ENCODE assay signal across 13 mouse cellular contexts in genomic region chr1:176986990-176987740, GRCm38 (mm10).
A peak's percentile ranks its signal among the peaks of the same experiment; 100 is the strongest.
DNase-seq lines count a peak whose midpoint lies in the region; ATAC-seq lines count a peak whose summit lies in the region.
"Had no signal": no experiment of that assay in that cellular context is flagged by ENCODE, and none has a peak within 500 bp of the region (broad histone marks: within the 10 kb centered on the region; RNA-seq: fewer than 3 reads in every experiment).

No protein-coding gene starts in this region.

- no peaks in the 10 kb centered on the region for H3K36me3 ChIP-seq in embryonic facial prominence, embryonic 13.5 days
- no peaks in the 10 kb centered on the region for H3K36me3 ChIP-seq in embryonic facial prominence, embryonic 10.5 days (replicated peaks)
- no peaks in the 10 kb centered on the region for H3K36me3 ChIP-seq in hindbrain, embryonic 10.5 days
- H3K36me3 ChIP-seq in hindbrain, embryonic 12.5 days: no peaks in the 10 kb centered on the region

- no peaks in the 10 kb centered on the region for H3K9me3 ChIP-seq in embryonic facial prominence, embryonic 13.5 days
- H3K9me3 ChIP-seq in embryonic facial prominence, embryonic 10.5 days: no peaks in the 10 kb centered on the region
- H3K9me3 ChIP-seq in hindbrain, embryonic 10.5 days: no peaks in the 10 kb centered on the region
- H3K9me3 ChIP-seq in hindbrain, embryonic 12.5 days (replicated peaks): no peaks in the 10 kb centered on the region

- no peak overlapping the region for H3K4me3 ChIP-seq in embryonic facial prominence, embryonic 13.5 days
- no peak overlapping the region for H3K4me3 ChIP-seq in embryonic facial prominence, embryonic 10.5 days
- H3K4me3 ChIP-seq in hindbrain, embryonic 10.5 days: no peak overlapping the region
- no peak overlapping the region for H3K4me3 ChIP-seq in hindbrain, embryonic 12.5 days

- H3K4me1 ChIP-seq in embryonic facial prominence, embryonic 13.5 days: peaks cover 26% of the 10 kb centered on the region
- peaks cover 34% of the 10 kb centered on the region for H3K4me1 ChIP-seq in embryonic facial prominence, embryonic 10.5 days
- peaks cover 67% of the 10 kb centered on the region for H3K4me1 ChIP-seq in hindbrain, embryonic 10.5 days (replicated peaks)
- peaks cover 32% of the 10 kb centered on the region for H3K4me1 ChIP-seq in hindbrain, embryonic 12.5 days

- H3K27me3 ChIP-seq in embryonic facial prominence, embryonic 13.5 days: no peaks in the 10 kb centered on the region
- no peaks in the 10 kb centered on the region for H3K27me3 ChIP-seq in embryonic facial prominence, embryonic 10.5 days (replicated peaks; ENCODE audit: low read depth, poor library complexity, severe bottlenecking)
- no peaks in the 10 kb centered on the region for H3K27me3 ChIP-seq in hindbrain, embryonic 10.5 days (ENCODE audit: insufficient read depth, poor library complexity, severe bottlenecking)
- H3K27me3 ChIP-seq in hindbrain, embryonic 12.5 days: no peaks in the 10 kb centered on the region

- H3K27ac ChIP-seq in embryonic facial prominence, embryonic 13.5 days: 0 out of 2 replicates have a peak overlapping the region, but pooled peaks have one; percentile 16
- H3K27ac ChIP-seq in embryonic facial prominence, embryonic 10.5 days (replicated peaks): no peak overlapping the region
- H3K27ac ChIP-seq in hindbrain, embryonic 10.5 days: peak overlapping the region; percentile 50
- H3K27ac ChIP-seq in hindbrain, embryonic 12.5 days: no peak overlapping the region

- H3K9ac ChIP-seq in embryonic facial prominence, embryonic 13.5 days: no peak overlapping the region
- H3K9ac ChIP-seq in hindbrain, embryonic 12.5 days: no peak overlapping the region

- no peak for ATAC-seq in embryonic facial prominence, embryonic 13.5 days (ENCODE audit: insufficient number of reproducible peaks, insufficient read depth, low FRiP score, low TSS enrichment, low read depth)
- ATAC-seq in hindbrain, embryonic 12.5 days (ENCODE audit: low FRiP score): no peak

- WGBS in embryonic facial prominence, embryonic 13.5 days: 65% methylated on average over 6 of the region's 6 CpGs
- WGBS in embryonic facial prominence, embryonic 10.5 days: 73% methylated on average over 6 of the region's 6 CpGs
- WGBS in hindbrain, embryonic 10.5 days: 76% methylated on average over 6 of the region's 6 CpGs
- 79% methylated on average over 6 of the region's 6 CpGs for WGBS in hindbrain, embryonic 12.5 days

- DNase-seq in embryonic facial prominence, embryonic 10.5 days (ENCODE audit: low spot score): no peak
- DNase-seq in hindbrain, embryonic 10.5 days (ENCODE audit: low spot score): no peak
- peak; percentile 62 for DNase-seq in lung, postnatal 10 days
- no peak for DNase-seq in lung, postnatal 25 days (ENCODE audit: low spot score)
- peak; percentile 57 for DNase-seq in heart, postnatal 4 days
- DNase-seq in ovary, postnatal 36 days (ENCODE audit: low spot score): no peak
- DNase-seq: adrenal gland, postnatal 10 days; cerebellum, postnatal 36 days; kidney, adult 11 months; kidney, postnatal 36 days had no signal

- H3K4me2 ChIP-seq in embryonic facial prominence, embryonic 13.5 days: no peak overlapping the region
- no peak overlapping the region for H3K4me2 ChIP-seq in hindbrain, embryonic 12.5 days (replicated peaks)
- H3K4me2 ChIP-seq: liver, embryonic 11.5 days had no signal

Comparison
In these comparisons a context has a peak if more than half of its experiments do, and no peak if none do; other contexts are left out.
1. H3K27ac ChIP-seq: peak in embryonic facial prominence, embryonic 13.5 days (single experiment) and hindbrain, embryonic 10.5 days (single experiment); none in embryonic facial prominence, embryonic 10.5 days (single experiment) and hindbrain, embryonic 12.5 days (single experiment).
2. DNase-seq: peak in lung, postnatal 10 days (single experiment) and heart, postnatal 4 days (single experiment); none in embryonic facial prominence, embryonic 10.5 days (single experiment), hindbrain, embryonic 10.5 days (single experiment), lung, postnatal 25 days (single experiment) and ovary, postnatal 36 days (single experiment).